In genomic region chr12:31560712-31561111, GRCm38 (mm10) we compare ENCODE assay signal across 28 mouse cellular contexts. TPM values are rescaled to one million over a fixed set of nuclear protein-coding genes. Genes with fewer than 3 reads are reported as not detected.
DNase-seq lines count a peak whose midpoint lies in the region; ATAC-seq and TF ChIP-seq lines count a peak whose summit lies in the region.
"Had no signal": no experiment of that assay in that cellular context is flagged by ENCODE, and none has a peak within 500 bp of the region (broad histone marks: within the 10 kb centered on the region; RNA-seq: fewer than 3 reads in every experiment).

No protein-coding gene starts in this region.

- CTCF ChIA-PET in Patski (lab: Charles Lee), result no interaction called here

- TF ChIP-seq CTCF in layer of hippocampus, adult 2 months (conservative IDR thresholded peaks at IDR 0.05), result no peak
- TF ChIP-seq CTCF in Patski (IDR thresholded peaks at IDR 0.05), result no peak

- POLR2A ChIA-PET in Patski (lab: Charles Lee), result interaction anchor here (0.6 kb wide), 1 partner anchor 37 kb away, joined by 3 read pairs; no protein-coding TSS in a partner anchor

- no peak for ATAC-seq in Patski
- ATAC-seq: activated CD4-positive, CD25-positive, alpha-beta regulatory T cell, adult 4 months; forebrain, embryonic 13.5 days; forebrain, embryonic 16.5 days; hindbrain, embryonic 16.5 days; intestine, embryonic 15.5 days had no signal

- no peak overlapping the region; the same call in 1 of the 2 replicates for H3K4me3 ChIP-seq in layer of hippocampus, adult 2 months
- H3K4me3 ChIP-seq: forebrain, embryonic 10.5 days; forebrain, embryonic 13.5 days; gastrocnemius, adult 2 months; heart, embryonic 12.5 days; hindbrain, embryonic 10.5 days; hindbrain, embryonic 13.5 days had no signal

- peaks cover 28% of the 10 kb centered on the region for H3K27me3 ChIP-seq in Patski

- in situ Hi-C loops in Patski (cut with MboI; ENCODE audit: low pct_unique_long_range_greater_than_20kb), result no loop called here

- H3K27ac ChIP-seq in layer of hippocampus, adult 2 months, result peak overlapping the region; percentile 91; the same call in 1 of the 2 replicates
- H3K27ac ChIP-seq: forebrain, embryonic 10.5 days; forebrain, embryonic 13.5 days; gastrocnemius, adult 2 months; heart, embryonic 15.5 days; hindbrain, embryonic 10.5 days; hindbrain, embryonic 13.5 days; intestine, embryonic 15.5 days had no signal

- DNase-seq in layer of hippocampus, adult 2 months (ENCODE audit: low spot score in 2 of 2), result no peak
- DNase-seq in layer of hippocampus, postnatal 10 days (ENCODE audit: low spot score in 2 of 2), result no peak
- DNase-seq in 416B (ENCODE audit: low read depth), result peak; percentile 49
- DNase-seq in Patski (ENCODE audit: low read depth, low spot score), result peak; percentile 25
- DNase-seq in urinary bladder, adult 2 months (ENCODE audit: low spot score), result no peak
- DNase-seq in frontal cortex, adult 2 months (ENCODE audit: extremely low spot score in 1 of 2, low spot score in 1 of 2), result no peak
- DNase-seq: adrenal gland, adult 8-10 months; adrenal gland, postnatal 36 days; cerebellum, adult 18-20 months; cerebellum, adult 9-10 months; cerebellum, postnatal 14 days; gastrocnemius, adult 2 months; gastrocnemius, postnatal 14 days; heart, adult 18-20 months; heart, postnatal 10 days; heart, postnatal 36 days had no signal

RNA-seq across cellular contexts. Expression of gene Slc26a4, which starts 0.9 kb away (rescaled TPM):
- 10 to 100 TPM; 10.5 to 11.3 TPM for total RNA-seq in layer of hippocampus, adult 2 months (2021)
- 1 to 10 TPM; 5.3 to 7.0 TPM for total RNA-seq in layer of hippocampus, postnatal 10 days (2021)
- polyA plus RNA-seq in Patski (2021), result 0.17 TPM
- 0.03 TPM in 1 of 2 replicates, not detected in the other for polyA plus RNA-seq in urinary bladder, adult 2 months (2012; rRNA removed)
- polyA plus RNA-seq in frontal cortex, adult 2 months (2012; rRNA removed), result 1.5 and 2.4 TPM in 2 replicates
- total RNA-seq: ES-E14; gastrocnemius, adult 2 months; gastrocnemius, postnatal 14 days; heart, adult 18-20 months had no signal
- polyA plus RNA-seq: activated CD4-positive, CD25-positive, alpha-beta regulatory T cell, adult 4 months; embryonic facial prominence, embryonic 11.5 days; forebrain, embryonic 10.5 days; forebrain, embryonic 13.5 days; forebrain, embryonic 16.5 days had no signal

Comparison
In these comparisons a context has a peak if more than half of its experiments do, and no peak if none do; other contexts are left out.
1. DNase-seq: peak in 416B (single experiment) and Patski (single experiment); none in layer of hippocampus, adult 2 months (0 of 2), layer of hippocampus, postnatal 10 days (0 of 2), urinary bladder, adult 2 months (single experiment) and frontal cortex, adult 2 months (0 of 2).